Mouse (Mus musculus): ENCODE measurements around the gene Rnf39.

Gene Rnf39

GRCm38 (mm10) chr17:36931130-36931529 lies 11.6 kb upstream of the Rnf39 start:
- in situ Hi-C loops (cut with MboI; ENCODE audit: unreplicated experiment in 2 of 2): no loop called here

- in situ Hi-C loops (cut with MboI; ENCODE audit: unreplicated experiment in 2 of 2): no loop called here
These were observed 10.9 kb upstream of the Rnf39 start for GRCm38 (mm10) chr17:36931806-36932205.

GRCm38 (mm10) chr17:36938056-36938455 lies 4.7 kb upstream of the Rnf39 start:
- in situ Hi-C loops (cut with MboI; ENCODE audit: unreplicated experiment in 2 of 2): no loop called here

- in situ Hi-C loops (cut with MboI; ENCODE audit: unreplicated experiment in 2 of 2): no loop called here
These were observed 327 bp upstream of the Rnf39 start for GRCm38 (mm10) chr17:36942391-36942790.

- in situ Hi-C loops (cut with MboI; ENCODE audit: unreplicated experiment in 2 of 2): no loop called here
These were observed 973 bp downstream of the Rnf39 start for GRCm38 (mm10) chr17:36943691-36944090.

GRCm38 (mm10) chr17:36944121-36944775 lies 1.5 kb downstream of the Rnf39 start:
- in situ Hi-C loops (cut with MboI; ENCODE audit: unreplicated experiment in 2 of 2): no loop called here

GRCm38 (mm10) chr17:36947051-36947819 lies 4.5 kb downstream of the Rnf39 start:
- in situ Hi-C loops (cut with MboI; ENCODE audit: unreplicated experiment in 2 of 2): no loop called here

- in situ Hi-C loops (cut with MboI; ENCODE audit: unreplicated experiment in 2 of 2): no loop called here
These were observed 5.6 kb downstream of the Rnf39 start for GRCm38 (mm10) chr17:36948286-36948685.

GRCm38 (mm10) chr17:36949265-36949664 lies 6.5 kb downstream of the Rnf39 start:
- in situ Hi-C loops (cut with MboI; ENCODE audit: unreplicated experiment in 2 of 2): no loop called here

- in situ Hi-C loops (cut with MboI; ENCODE audit: unreplicated experiment in 2 of 2): loop anchor here in 1 of 2 experiments (25.0 kb wide), 1 partner anchor 989 kb away; the partner anchor contains the start of gene Abcf1
These were observed 8.5 kb downstream of the Rnf39 start, which contains the start of gene Ppp1r11 for GRCm38 (mm10) chr17:36950981-36951947. Gene Ppp1r11, minus strand, starts transcription at chr17:36951741.

- in situ Hi-C loops (cut with MboI; ENCODE audit: unreplicated experiment in 2 of 2): loop anchor here in 1 of 2 experiments (25.0 kb wide), 1 partner anchor 990 kb away; the partner anchor contains the start of gene Abcf1
These were observed 9.9 kb downstream of the Rnf39 start for GRCm38 (mm10) chr17:36952631-36953030.

GRCm38 (mm10) chr17:36953062-36953461 lies 10.3 kb downstream of the Rnf39 start:
- in situ Hi-C loops (cut with MboI; ENCODE audit: unreplicated experiment in 2 of 2): loop anchor here in 1 of 2 experiments (25.0 kb wide), 1 partner anchor 991 kb away; the partner anchor contains the start of gene Abcf1

GRCm38 (mm10) chr17:36957999-36958743 lies 15.5 kb downstream of the Rnf39 start, which contains the start of the genes Znrd1 and Znrd1as:
Gene Znrd1, minus strand, starts transcription at chr17:36958559.
Gene Znrd1as, plus strand, starts transcription at chr17:36958592.
- in situ Hi-C loops (cut with MboI; ENCODE audit: unreplicated experiment in 2 of 2): loop anchor here in 1 of 2 experiments (25.0 kb wide), 1 partner anchor 996 kb away; the partner anchor contains the start of gene Abcf1

GRCm38 (mm10) chr17:36958884-36959283 lies 16.2 kb downstream of the Rnf39 start:
- in situ Hi-C loops (cut with MboI; ENCODE audit: unreplicated experiment in 2 of 2): loop anchor here in 1 of 2 experiments (25.0 kb wide), 1 partner anchor 997 kb away; the partner anchor contains the start of gene Abcf1

GRCm38 (mm10) chr17:36961125-36961524 lies 18.4 kb downstream of the Rnf39 start:
- in situ Hi-C loops (cut with MboI; ENCODE audit: unreplicated experiment in 2 of 2): loop anchor here in 1 of 2 experiments (25.0 kb wide), 1 partner anchor 999 kb away; the partner anchor contains the start of gene Abcf1

- in situ Hi-C loops (cut with MboI; ENCODE audit: unreplicated experiment in 2 of 2): loop anchor here in 1 of 2 experiments (25.0 kb wide), 1 partner anchor 1005 kb away; the partner anchor contains the start of gene Abcf1
These were observed 24.2 kb downstream of the Rnf39 start for GRCm38 (mm10) chr17:36966875-36967274.

GRCm38 (mm10) chr17:36970316-36970890 lies 27.7 kb downstream of the Rnf39 start:
- in situ Hi-C loops (cut with MboI; ENCODE audit: unreplicated experiment in 2 of 2): loop anchor here in 1 of 2 experiments (25.0 kb wide), 1 partner anchor 1008 kb away; the partner anchor contains the start of gene Abcf1

- in situ Hi-C loops (cut with MboI; ENCODE audit: unreplicated experiment in 2 of 2): loop anchor here in 1 of 2 experiments (25.0 kb wide), 1 partner anchor 1009 kb away; the partner anchor contains the start of gene Abcf1
These were observed 28.6 kb downstream of the Rnf39 start for GRCm38 (mm10) chr17:36971172-36971850.
